Mouse (Mus musculus): Measurements from ENCODE around the gene Plscr3. TPM values are rescaled to one million over a fixed set of nuclear protein-coding genes. Genes with fewer than 3 reads are reported as not detected.

Gene Plscr3
- polyA plus RNA-seq, 1 experiment from 2014 or later: 140 TPM

Small RNA genes within 50 kb of the gene (microRNA-seq; reads per million reads assigned to microRNA genes)
- not detected for gene Mir6924

Other genes starting within 250 kb of the Plscr3 start
- gene Atp1b2, start 240.4 kb upstream of the Plscr3 start, polyA plus RNA-seq (2015; fragmentation: Nextera tagmentation; extraction: Ambion mirVana): 5.7 and 6.0 TPM in 2 replicates
- gene Shbg, start 228.5 kb upstream of the Plscr3 start, polyA plus RNA-seq (2015; fragmentation: Nextera tagmentation; extraction: Ambion mirVana): 0.22 TPM in 1 of 2 replicates, not detected in the other
- gene Sat2, start 224.4 kb upstream of the Plscr3 start, polyA plus RNA-seq (2015; fragmentation: Nextera tagmentation; extraction: Ambion mirVana): 24.1 and 28.0 TPM in 2 replicates
- 37.3 and 38.0 TPM in 2 replicates for gene Fxr2, start 213.4 kb upstream of the Plscr3 start, polyA plus RNA-seq (2015; fragmentation: Nextera tagmentation; extraction: Ambion mirVana)
- 0.57 and 0.69 TPM in 2 replicates for gene Sox15, start 191.1 kb upstream of the Plscr3 start, polyA plus RNA-seq (2015; fragmentation: Nextera tagmentation; extraction: Ambion mirVana)
- gene Mpdu1, start 183.7 kb upstream of the Plscr3 start, polyA plus RNA-seq (2015; fragmentation: Nextera tagmentation; extraction: Ambion mirVana): 59.3 and 66.8 TPM in 2 replicates
- gene Cd68, start 180.2 kb upstream of the Plscr3 start, polyA plus RNA-seq (2015; fragmentation: Nextera tagmentation; extraction: Ambion mirVana): 12.0 and 14.8 TPM in 2 replicates
- gene Eif4a1, start 174.0 kb upstream of the Plscr3 start, polyA plus RNA-seq (2015; fragmentation: Nextera tagmentation; extraction: Ambion mirVana): 560 and 570 TPM in 2 replicates
- gene Senp3, start 164.3 kb upstream of the Plscr3 start, polyA plus RNA-seq (2015; fragmentation: Nextera tagmentation; extraction: Ambion mirVana): 123 and 125 TPM in 2 replicates
- gene Tnfsf13, start 160.6 kb upstream of the Plscr3 start, polyA plus RNA-seq (2015; fragmentation: Nextera tagmentation; extraction: Ambion mirVana): 0.33 TPM in 1 of 2 replicates, not detected in the other
- gene Tnfsf12, start 150.5 kb upstream of the Plscr3 start, polyA plus RNA-seq (2015; fragmentation: Nextera tagmentation; extraction: Ambion mirVana): 5.9 and 8.0 TPM in 2 replicates
- gene Tnfsfm13, start 150.3 kb upstream of the Plscr3 start, polyA plus RNA-seq (2015; fragmentation: Nextera tagmentation; extraction: Ambion mirVana): 3.7 and 4.4 TPM in 2 replicates
- gene Polr2a, start 87.7 kb upstream of the Plscr3 start, polyA plus RNA-seq (2015; fragmentation: Nextera tagmentation; extraction: Ambion mirVana): 27.2 and 28.5 TPM in 2 replicates
- gene Slc35g3, start 84.4 kb upstream of the Plscr3 start, polyA plus RNA-seq (2015; fragmentation: Nextera tagmentation; extraction: Ambion mirVana): not detected in 2 replicates
- gene Zbtb4, start 80.5 kb upstream of the Plscr3 start, polyA plus RNA-seq (2015; fragmentation: Nextera tagmentation; extraction: Ambion mirVana): 3.2 and 3.4 TPM in 2 replicates
- gene Chrnb1, start 50.4 kb upstream of the Plscr3 start, polyA plus RNA-seq (2015; fragmentation: Nextera tagmentation; extraction: Ambion mirVana): 23.6 and 27.7 TPM in 2 replicates
- 2.8 and 2.9 TPM in 2 replicates for gene Fgf11, start 44.5 kb upstream of the Plscr3 start, polyA plus RNA-seq (2015; fragmentation: Nextera tagmentation; extraction: Ambion mirVana)
- 2.5 and 2.6 TPM in 2 replicates for gene Tmem102, start 40.8 kb upstream of the Plscr3 start, polyA plus RNA-seq (2015; fragmentation: Nextera tagmentation; extraction: Ambion mirVana)
- not detected in 2 replicates for gene Gm39566, start 31.1 kb upstream of the Plscr3 start, polyA plus RNA-seq (2015; fragmentation: Nextera tagmentation; extraction: Ambion mirVana)
- gene Spem2, start 27.9 kb upstream of the Plscr3 start, polyA plus RNA-seq (2015; fragmentation: Nextera tagmentation; extraction: Ambion mirVana): not detected in 2 replicates
- 0.18 and 0.24 TPM in 2 replicates for gene Spem1, start 24.2 kb upstream of the Plscr3 start, polyA plus RNA-seq (2015; fragmentation: Nextera tagmentation; extraction: Ambion mirVana)
- gene Nlgn2, start 8.6 kb upstream of the Plscr3 start, polyA plus RNA-seq (2015; fragmentation: Nextera tagmentation; extraction: Ambion mirVana): 11.5 and 11.8 TPM in 2 replicates
- gene Tmem256, start 7.9 kb upstream of the Plscr3 start, polyA plus RNA-seq (2015; fragmentation: Nextera tagmentation; extraction: Ambion mirVana): 368 and 376 TPM in 2 replicates
- gene Tnk1, start 12.4 kb downstream of the Plscr3 start, polyA plus RNA-seq (2015; fragmentation: Nextera tagmentation; extraction: Ambion mirVana): 1.9 and 2.0 TPM in 2 replicates
- gene Tmem95, start 31.6 kb downstream of the Plscr3 start, polyA plus RNA-seq (2015; fragmentation: Nextera tagmentation; extraction: Ambion mirVana): 0.51 TPM in 1 of 2 replicates, not detected in the other
- 4.3 and 4.4 TPM in 2 replicates for gene Kctd11, start 35.0 kb downstream of the Plscr3 start, polyA plus RNA-seq (2015; fragmentation: Nextera tagmentation; extraction: Ambion mirVana)
- gene Acap1, start 49.2 kb downstream of the Plscr3 start, polyA plus RNA-seq (2015; fragmentation: Nextera tagmentation; extraction: Ambion mirVana): 1.1 and 1.5 TPM in 2 replicates
- gene 2810408A11Rik, start 54.6 kb downstream of the Plscr3 start, polyA plus RNA-seq (2015; fragmentation: Nextera tagmentation; extraction: Ambion mirVana): 16.1 and 19.4 TPM in 2 replicates
- 10.2 and 12.9 TPM in 2 replicates for gene Neurl4, start 54.7 kb downstream of the Plscr3 start, polyA plus RNA-seq (2015; fragmentation: Nextera tagmentation; extraction: Ambion mirVana)
- gene Gps2, start 67.5 kb downstream of the Plscr3 start, polyA plus RNA-seq (2015; fragmentation: Nextera tagmentation; extraction: Ambion mirVana): 90.0 and 90.1 TPM in 2 replicates
- gene Eif5a, start 75.6 kb downstream of the Plscr3 start, polyA plus RNA-seq (2015; fragmentation: Nextera tagmentation; extraction: Ambion mirVana): 1,543 and 1,562 TPM in 2 replicates
- gene Ybx2, start 89.4 kb downstream of the Plscr3 start, polyA plus RNA-seq (2015; fragmentation: Nextera tagmentation; extraction: Ambion mirVana): 9.3 and 9.7 TPM in 2 replicates
- gene Slc2a4, start 101.8 kb downstream of the Plscr3 start, polyA plus RNA-seq (2015; fragmentation: Nextera tagmentation; extraction: Ambion mirVana): 29.2 and 29.6 TPM in 2 replicates
- 13.4 and 14.4 TPM in 2 replicates for gene Cldn7, start 118.4 kb downstream of the Plscr3 start, polyA plus RNA-seq (2015; fragmentation: Nextera tagmentation; extraction: Ambion mirVana)
- 30.8 and 31.2 TPM in 2 replicates for gene Ctdnep1, start 134.8 kb downstream of the Plscr3 start, polyA plus RNA-seq (2015; fragmentation: Nextera tagmentation; extraction: Ambion mirVana)
- gene Elp5, start 136.1 kb downstream of the Plscr3 start, polyA plus RNA-seq (2015; fragmentation: Nextera tagmentation; extraction: Ambion mirVana): 126 and 134 TPM in 2 replicates
- gene Gabarap, start 144.8 kb downstream of the Plscr3 start, polyA plus RNA-seq (2015; fragmentation: Nextera tagmentation; extraction: Ambion mirVana): 499 and 506 TPM in 2 replicates
- gene Phf23, start 149.4 kb downstream of the Plscr3 start, polyA plus RNA-seq (2015; fragmentation: Nextera tagmentation; extraction: Ambion mirVana): 95.9 and 101 TPM in 2 replicates
- 54.3 and 59.8 TPM in 2 replicates for gene Dvl2, start 154.2 kb downstream of the Plscr3 start, polyA plus RNA-seq (2015; fragmentation: Nextera tagmentation; extraction: Ambion mirVana)
- 76.0 and 81.1 TPM in 2 replicates for gene Acadvl, start 169.0 kb downstream of the Plscr3 start, polyA plus RNA-seq (2015; fragmentation: Nextera tagmentation; extraction: Ambion mirVana)
- 14.2 and 14.8 TPM in 2 replicates for gene Dlg4, start 170.6 kb downstream of the Plscr3 start, polyA plus RNA-seq (2015; fragmentation: Nextera tagmentation; extraction: Ambion mirVana)
- 1.4 and 2.4 TPM in 2 replicates for gene Asgr1, start 207.7 kb downstream of the Plscr3 start, polyA plus RNA-seq (2015; fragmentation: Nextera tagmentation; extraction: Ambion mirVana)
- gene Asgr2, start 246.3 kb downstream of the Plscr3 start, polyA plus RNA-seq (2015; fragmentation: Nextera tagmentation; extraction: Ambion mirVana): not detected in 2 replicates

Data from limb, embryonic 13.5 days (tissue).